Mouse (Mus musculus): Measurements from ENCODE around the gene Gm28845. TPM values are rescaled to one million over a fixed set of nuclear protein-coding genes. Genes with fewer than 3 reads are reported as not detected.
A peak's percentile ranks its signal among the peaks of the same experiment; 100 is the strongest.

Gene Gm28845
- polyA plus RNA-seq, 1 experiment from 2014 or later, result not detected

DNA sequence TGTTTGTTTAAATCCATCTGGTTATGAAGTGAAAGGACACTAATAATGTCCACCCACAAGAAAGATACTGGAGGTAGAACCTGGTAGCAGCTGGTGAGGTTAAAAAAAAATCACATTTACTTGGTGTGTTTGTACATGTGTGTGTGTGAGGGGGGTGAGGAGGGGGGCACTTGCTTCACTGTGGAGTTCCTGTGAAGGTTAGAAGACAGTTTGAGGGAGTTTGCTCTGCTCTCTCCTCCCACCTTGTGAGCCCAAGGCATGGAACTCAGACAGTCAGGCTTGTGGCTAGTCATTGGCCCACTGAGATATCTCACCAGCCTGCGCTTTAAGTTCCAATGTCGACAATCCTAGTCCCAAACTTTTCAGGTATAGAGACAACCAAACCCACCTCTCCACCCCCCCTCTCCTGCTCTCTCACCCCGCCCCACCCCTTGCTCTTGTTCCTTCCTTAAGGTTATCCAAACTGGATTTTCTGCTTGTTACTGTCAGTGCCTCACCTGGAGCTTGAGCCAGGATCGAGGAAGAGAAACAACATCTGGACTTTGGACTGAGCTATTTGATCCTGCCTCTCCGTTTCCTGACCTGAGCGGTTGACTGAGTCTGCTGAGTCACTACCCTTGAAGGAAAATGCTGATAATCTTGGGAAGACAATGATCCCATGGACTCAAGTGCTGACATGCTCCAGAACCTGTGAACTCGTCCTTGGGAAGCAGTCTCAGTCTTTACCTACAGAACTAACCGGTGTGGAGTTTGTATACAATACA lies 1.0 kb downstream of the Gm28845 start:
- 67% methylated on average over 8 of the region's 8 CpGs for WGBS
- Histone ChIP-seq H3K9me3 (ENCODE audit: low read depth, low read length) (no peaks in the 10 kb centered on the region), H3K9ac (no peak overlapping the region), H3K27ac (ENCODE audit: low read depth) (no peak overlapping the region), H3K27me3 (ENCODE audit: insufficient read depth, low read length) (no peaks in the 10 kb centered on the region), H3K36me3 (ENCODE audit: insufficient read depth) (no peaks in the 10 kb centered on the region), H3K4me1 (ENCODE audit: insufficient read depth) (no peaks in the 10 kb centered on the region), H3K4me3 (ENCODE audit: low read depth, low read length) (no peak overlapping the region), H3K4me2 (no peak overlapping the region)
- DNase-seq (no peak), ATAC-seq (ENCODE audit: insufficient read depth) (no peak)
- TF ChIP-seq CTCF (IDR thresholded peaks at IDR 0.05; ENCODE audit: low read depth), result no peak

- no peaks in the 10 kb centered on the region for H3K36me3 ChIP-seq (ENCODE audit: insufficient read depth)
- TF ChIP-seq CTCF (IDR thresholded peaks at IDR 0.05; ENCODE audit: low read depth), result no peak
- no peaks in the 10 kb centered on the region for H3K27me3 ChIP-seq (ENCODE audit: insufficient read depth, low read length)
- no peak overlapping the region for H3K4me3 ChIP-seq (ENCODE audit: low read depth, low read length)
- no peak for ATAC-seq (ENCODE audit: insufficient read depth)
- H3K4me1 ChIP-seq (ENCODE audit: insufficient read depth), result no peaks in the 10 kb centered on the region
- no peak overlapping the region for H3K9ac ChIP-seq
- H3K4me2 ChIP-seq, result no peak overlapping the region
- DNase-seq, result peak; percentile 11
- H3K9me3 ChIP-seq (ENCODE audit: low read depth, low read length), result no peaks in the 10 kb centered on the region
- no peak overlapping the region for H3K27ac ChIP-seq (ENCODE audit: low read depth)
- WGBS, result 81% methylated on average over 5 of the region's 5 CpGs
Measured at GRCm38 (mm10) chr1:65113536-65114172, 5.7 kb downstream of the Gm28845 start.

DNA sequence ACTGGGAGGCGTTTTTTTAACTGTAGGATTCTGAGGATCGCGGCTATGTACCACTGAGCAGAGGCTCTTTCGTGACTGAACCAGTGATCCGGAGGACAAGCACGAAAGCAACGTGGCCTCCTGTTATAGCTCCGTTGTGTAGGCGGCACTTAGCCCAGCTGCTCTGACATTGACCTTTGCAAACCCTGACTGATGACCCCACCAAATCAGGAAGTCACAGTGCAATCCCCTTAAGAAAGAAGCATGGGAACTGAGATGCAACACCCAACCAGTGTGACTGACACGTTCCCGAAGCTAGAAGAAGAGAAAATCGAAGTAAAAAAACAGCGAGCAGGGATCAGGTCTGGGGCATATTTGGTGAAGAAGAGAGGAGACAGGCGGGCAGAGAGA lies 6.6 kb downstream of the Gm28845 start:
- no peak for TF ChIP-seq CTCF (IDR thresholded peaks at IDR 0.05; ENCODE audit: low read depth)
- Histone ChIP-seq H3K9me3 (ENCODE audit: low read depth, low read length) (no peaks in the 10 kb centered on the region), H3K27ac (ENCODE audit: low read depth) (no peak overlapping the region), H3K27me3 (ENCODE audit: insufficient read depth, low read length) (no peaks in the 10 kb centered on the region), H3K36me3 (ENCODE audit: insufficient read depth) (no peaks in the 10 kb centered on the region), H3K4me1 (ENCODE audit: insufficient read depth) (no peaks in the 10 kb centered on the region), H3K4me3 (ENCODE audit: low read depth, low read length) (no peak overlapping the region), H3K4me2 (peak overlapping the region; percentile 50), H3K9ac (no peak overlapping the region)
- ATAC-seq (ENCODE audit: insufficient read depth) (no peak), DNase-seq (peak; percentile 4)
- WGBS, result 55% methylated on average over 14 of the region's 14 CpGs

DNA sequence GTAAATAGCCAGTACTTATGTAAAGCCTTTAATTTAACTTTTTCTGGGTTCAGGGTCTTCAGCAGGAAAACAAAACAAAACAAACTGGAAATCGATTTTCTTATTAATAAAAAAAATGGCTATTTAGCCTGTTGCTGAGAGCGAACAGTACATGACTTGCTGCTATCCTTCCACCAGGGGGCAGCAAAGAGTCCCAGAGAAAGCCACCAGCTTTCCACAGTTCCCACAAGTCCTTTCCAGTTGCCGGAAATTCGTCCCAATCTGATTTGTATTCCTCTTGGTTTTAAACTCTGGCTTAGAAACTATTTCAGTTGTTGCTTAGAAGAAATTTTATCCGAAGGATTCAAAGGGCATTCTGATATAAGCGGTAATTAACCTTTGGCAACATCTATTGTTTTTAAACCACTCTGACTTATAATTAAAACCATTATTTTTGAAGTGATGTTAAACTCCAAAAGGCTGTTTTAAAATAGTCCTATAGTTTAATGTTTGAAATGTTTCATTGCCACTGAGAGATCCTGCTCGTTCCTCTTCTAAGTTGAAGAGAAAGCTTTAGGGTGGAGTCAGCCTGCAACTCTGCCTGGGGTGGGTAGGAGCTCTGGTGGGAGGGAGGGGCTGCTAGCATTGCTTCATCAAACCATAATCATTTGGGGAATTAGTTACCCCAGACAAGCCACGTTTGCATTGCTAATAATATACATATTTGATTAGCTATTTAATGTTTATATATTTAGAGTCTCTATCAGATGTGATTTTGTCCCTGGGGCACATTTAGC lies 7.1 kb downstream of the Gm28845 start:
- no peak overlapping the region for H3K9ac ChIP-seq

DNA sequence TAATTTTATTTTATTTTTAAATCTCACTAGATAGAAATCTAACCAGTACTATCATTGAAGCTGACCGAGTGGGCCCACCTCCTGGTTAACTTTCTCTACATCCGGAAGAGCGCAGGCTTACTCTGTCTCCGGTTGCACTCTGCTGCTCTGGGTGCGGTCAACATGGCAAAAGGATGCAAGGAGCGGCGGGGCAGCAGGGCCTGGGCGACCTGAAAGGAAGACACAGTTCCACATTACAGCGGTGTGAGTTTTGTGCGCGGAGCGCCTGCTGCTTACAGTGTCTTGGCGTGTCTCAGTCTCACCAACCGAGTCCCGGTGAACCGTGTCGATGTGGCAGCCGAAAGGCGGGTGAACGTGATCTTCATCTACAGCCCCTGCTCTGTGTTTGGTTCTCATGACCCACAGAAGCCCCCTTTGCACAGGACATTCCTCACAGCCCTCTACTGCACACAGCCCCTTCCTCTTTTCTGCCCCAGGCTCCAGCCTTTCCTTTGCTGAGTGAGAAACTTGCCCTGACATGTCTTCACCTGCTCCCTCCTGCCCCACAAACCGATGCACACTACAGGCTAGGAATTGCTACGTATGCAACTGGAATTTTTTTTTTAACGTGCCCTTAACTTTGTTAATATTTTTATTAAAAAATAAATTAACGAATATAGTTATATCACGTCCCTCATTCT lies 9.5 kb downstream of the Gm28845 start:
- Histone ChIP-seq H3K4me2 (no peak overlapping the region), H3K9ac (no peak overlapping the region), H3K9me3 (ENCODE audit: low read depth, low read length) (no peaks in the 10 kb centered on the region), H3K36me3 (ENCODE audit: insufficient read depth) (no peaks in the 10 kb centered on the region), H3K4me1 (ENCODE audit: insufficient read depth) (no peaks in the 10 kb centered on the region), H3K27ac (ENCODE audit: low read depth) (no peak overlapping the region), H3K27me3 (ENCODE audit: insufficient read depth, low read length) (no peaks in the 10 kb centered on the region), H3K4me3 (ENCODE audit: low read depth, low read length) (no peak overlapping the region)
- 61% methylated on average over 25 of the region's 25 CpGs for WGBS
- no peak for TF ChIP-seq CTCF (IDR thresholded peaks at IDR 0.05; ENCODE audit: low read depth)
- ATAC-seq (ENCODE audit: insufficient read depth), result no peak
- no peak for DNase-seq

More for the DNA sequence above, 7.1 kb downstream of the Gm28845 start:
- DNase-seq (peak; percentile 94), ATAC-seq (ENCODE audit: insufficient read depth) (peak; percentile 80)
- no peak overlapping the region; the same call in 1 of the 2 replicates for H3K4me3 ChIP-seq (ENCODE audit: low read depth, low read length)
- TF ChIP-seq CTCF (IDR thresholded peaks at IDR 0.05; ENCODE audit: low read depth), result peak; percentile 92
- H3K27ac ChIP-seq (ENCODE audit: low read depth), result no peak overlapping the region
- no peaks in the 10 kb centered on the region for H3K27me3 ChIP-seq (ENCODE audit: insufficient read depth, low read length)
- H3K4me1 ChIP-seq (ENCODE audit: insufficient read depth), result no peaks in the 10 kb centered on the region
- H3K36me3 ChIP-seq (ENCODE audit: insufficient read depth), result no peaks in the 10 kb centered on the region
- H3K9me3 ChIP-seq (ENCODE audit: low read depth, low read length), result no peaks in the 10 kb centered on the region
- H3K4me2 ChIP-seq, result peak overlapping the region; percentile 50
- WGBS, result 10% methylated on average over 8 of the region's 8 CpGs

GRCm38 (mm10) chr1:65109196-65109595 lies 10.2 kb downstream of the Gm28845 start:
- Histone ChIP-seq H3K4me2 (no peak overlapping the region), H3K36me3 (ENCODE audit: insufficient read depth) (no peaks in the 10 kb centered on the region), H3K27ac (ENCODE audit: low read depth) (no peak overlapping the region), H3K4me1 (ENCODE audit: insufficient read depth) (no peaks in the 10 kb centered on the region), H3K9ac (no peak overlapping the region), H3K27me3 (ENCODE audit: insufficient read depth, low read length) (no peaks in the 10 kb centered on the region), H3K4me3 (ENCODE audit: low read depth, low read length) (no peak overlapping the region), H3K9me3 (ENCODE audit: low read depth, low read length) (no peaks in the 10 kb centered on the region)
- no peak for TF ChIP-seq CTCF (IDR thresholded peaks at IDR 0.05; ENCODE audit: low read depth)
- WGBS, result 85% methylated on average over 8 of the region's 8 CpGs
- ATAC-seq (ENCODE audit: insufficient read depth) (no peak), DNase-seq (no peak)

Measured in lung, embryonic 14.5 days (tissue).